21 mouse cellular contexts compared by ENCODE assay signal in genomic region chr17:3209581-3209980, GRCm38 (mm10).
DNase-seq lines count a peak whose midpoint lies in the region; ATAC-seq and TF ChIP-seq lines count a peak whose summit lies in the region.
"Had no signal": no experiment of that assay in that cellular context is flagged by ENCODE, and none has a peak within 500 bp of the region (broad histone marks: within the 10 kb centered on the region; RNA-seq: fewer than 3 reads in every experiment).

No protein-coding gene starts in this region.

- TF ChIP-seq EP300 in lung, postnatal 0 days (IDR thresholded peaks at IDR 0.05): no peak
- no peak for TF ChIP-seq EP300 in stomach, postnatal 0 days (optimal IDR thresholded peaks at IDR 0.05)

- no peak overlapping the region for H3K4me3 ChIP-seq in lung, postnatal 0 days (ENCODE audit: low read depth, low read length)
- no peak overlapping the region for H3K4me3 ChIP-seq in stomach, postnatal 0 days (ENCODE audit: low read depth, low read length)
- H3K4me3 ChIP-seq in hindbrain, embryonic 10.5 days: no peak overlapping the region
- H3K4me3 ChIP-seq: embryonic facial prominence, embryonic 10.5 days; forebrain, embryonic 13.5 days; gastrocnemius, adult 2 months; heart, embryonic 13.5 days; hindbrain, embryonic 13.5 days had no signal

- 63% methylated on average over 4 of the region's 4 CpGs for WGBS in lung, postnatal 0 days
- WGBS in stomach, postnatal 0 days: 39% methylated on average over 4 of the region's 4 CpGs
- WGBS in hindbrain, embryonic 10.5 days: 96% methylated on average over 4 of the region's 4 CpGs

- no peaks in the 10 kb centered on the region for H3K36me3 ChIP-seq in lung, postnatal 0 days (ENCODE audit: insufficient read depth, low read length)
- no peaks in the 10 kb centered on the region for H3K36me3 ChIP-seq in stomach, postnatal 0 days (ENCODE audit: control insufficient read depth, insufficient read depth, low read length)
- peaks cover 68% of the 10 kb centered on the region for H3K36me3 ChIP-seq in hindbrain, embryonic 10.5 days

- no peak for TF ChIP-seq CTCF in lung, postnatal 0 days (IDR thresholded peaks at IDR 0.05)
- TF ChIP-seq CTCF in stomach, postnatal 0 days (IDR thresholded peaks at IDR 0.05; ENCODE audit: low read depth): no peak

- H3K9ac ChIP-seq in lung, postnatal 0 days (replicated peaks; ENCODE audit: low read depth): no peak overlapping the region
- H3K9ac ChIP-seq in stomach, postnatal 0 days (ENCODE audit: low read length): no peak overlapping the region
- H3K9ac ChIP-seq: forebrain, embryonic 13.5 days; heart, embryonic 13.5 days; hindbrain, embryonic 13.5 days had no signal

- no peaks in the 10 kb centered on the region for H3K27me3 ChIP-seq in lung, postnatal 0 days (replicated peaks; ENCODE audit: insufficient read depth, low read length)
- no peaks in the 10 kb centered on the region for H3K27me3 ChIP-seq in stomach, postnatal 0 days (ENCODE audit: control insufficient read depth, insufficient read depth, low read length)
- no peaks in the 10 kb centered on the region for H3K27me3 ChIP-seq in hindbrain, embryonic 10.5 days (ENCODE audit: insufficient read depth, poor library complexity, severe bottlenecking)
- H3K27me3 ChIP-seq: CH12.LX; forebrain, embryonic 13.5 days; heart, embryonic 13.5 days; hindbrain, embryonic 13.5 days; Patski had no signal

- no peak overlapping the region for H3K4me2 ChIP-seq in lung, postnatal 0 days (replicated peaks; ENCODE audit: low read depth, low read length)
- H3K4me2 ChIP-seq in stomach, postnatal 0 days (replicated peaks; ENCODE audit: low read depth): no peak overlapping the region
- H3K4me2 ChIP-seq: forebrain, embryonic 13.5 days; heart, embryonic 13.5 days; hindbrain, embryonic 13.5 days had no signal

- peaks cover 9% of the 10 kb centered on the region; the same call in 1 of the 2 replicates for H3K4me1 ChIP-seq in lung, postnatal 0 days (ENCODE audit: insufficient read depth, low read depth, low read length)
- H3K4me1 ChIP-seq in stomach, postnatal 0 days (replicated peaks; ENCODE audit: control insufficient read depth, insufficient read depth): no peaks in the 10 kb centered on the region
- no peaks in the 10 kb centered on the region for H3K4me1 ChIP-seq in hindbrain, embryonic 10.5 days (replicated peaks)

- peak overlapping the region; percentile 38; the same call in 1 of the 2 replicates for H3K27ac ChIP-seq in lung, postnatal 0 days (ENCODE audit: low read length)
- peak overlapping the region; percentile 20; the same call in 1 of the 2 replicates for H3K27ac ChIP-seq in stomach, postnatal 0 days (replicated peaks)
- H3K27ac ChIP-seq in hindbrain, embryonic 10.5 days: no peak overlapping the region
- H3K27ac ChIP-seq: embryonic facial prominence, embryonic 10.5 days; forebrain, embryonic 13.5 days; heart, embryonic 13.5 days; hindbrain, embryonic 13.5 days; hindbrain, postnatal 0 days had no signal

- DNase-seq in lung, postnatal 0 days (ENCODE audit: low spot score): no peak
- DNase-seq in lung, adult 18-20 months: no peak
- DNase-seq in stomach, postnatal 0 days (ENCODE audit: low spot score): no peak
- no peak for DNase-seq in hindbrain, embryonic 10.5 days (ENCODE audit: low spot score)
- DNase-seq: adrenal gland, adult 2 months; adrenal gland, postnatal 25 days; cerebellum, adult 18-20 months; cerebellum, adult 9-11 months; gastrocnemius, adult 2 months; gastrocnemius, postnatal 25 days; heart, postnatal 4 days had no signal

- no peaks in the 10 kb centered on the region for H3K9me3 ChIP-seq in lung, postnatal 0 days (ENCODE audit: low read length)
- no peaks in the 10 kb centered on the region for H3K9me3 ChIP-seq in stomach, postnatal 0 days (ENCODE audit: control insufficient read depth, low read length)
- no peaks in the 10 kb centered on the region for H3K9me3 ChIP-seq in hindbrain, embryonic 10.5 days
- H3K9me3 ChIP-seq: embryonic facial prominence, embryonic 10.5 days; forebrain, embryonic 13.5 days; heart, embryonic 13.5 days; hindbrain, embryonic 13.5 days had no signal

- ATAC-seq in lung, postnatal 0 days: no peak
- peak; percentile 67 for ATAC-seq in CD4-positive, CD25-positive, alpha-beta regulatory T cell, adult 4 months
- ATAC-seq in inflammation-experienced regulatory T-cells, adult 6 months: peak; percentile 65
- 0 out of 2 replicates have a peak, but pooled peaks have one; percentile 47 for ATAC-seq in stomach, postnatal 0 days (ENCODE audit: low FRiP score, low TSS enrichment)
- no peak for ATAC-seq in megakaryocyte-erythroid progenitor cell, adult 5-6 weeks (replicated peaks; ENCODE audit: low FRiP score, low TSS enrichment, poor library complexity, severe bottlenecking)
- ATAC-seq: forebrain, embryonic 13.5 days; hindbrain, postnatal 0 days; Patski had no signal

Comparison
In these comparisons a context has a peak if more than half of its experiments do, and no peak if none do; other contexts are left out.
1. ATAC-seq: peak in CD4-positive, CD25-positive, alpha-beta regulatory T cell, adult 4 months (single experiment), inflammation-experienced regulatory T-cells, adult 6 months (single experiment) and stomach, postnatal 0 days (single experiment); none in lung, postnatal 0 days (single experiment) and megakaryocyte-erythroid progenitor cell, adult 5-6 weeks (single experiment).